Mouse (Mus musculus) liver, postnatal 0 days (tissue): Measurements from ENCODE around the gene Aifm1.

Source experiments
- CTCF ChIP-seq: sonication (generic); IDR thresholded peaks from 2 replicates; pipeline ENCODE4 v1.5.1; 2016; ENCODE audit warnings: antibody characterized with exemption, low read depth
- EP300 ChIP-seq: IDR thresholded peaks from 2 replicates; pipeline ENCODE4 v1.6.1; 2016; ENCODE audit warnings: antibody characterized with exemption, low read depth, mild to moderate bottlenecking

GRCm38 (mm10) chrX:48433527-48433899 is 79.8 kb downstream of the Aifm1 start:
- TF ChIP-seq CTCF (no peak), EP300 (no peak)
